Mouse (Mus musculus): ENCODE results near the gene Rpl23.

GRCm38 (mm10) chr11:97813085-97813484, 30.8 kb upstream of the Rpl23 start:
- TF ChIP-seq CTCF (IDR thresholded peaks at IDR 0.05; ENCODE audit: borderline replicate concordance, insufficient read depth, low read length) (no peak), POLR2A (IDR thresholded peaks at IDR 0.05; ENCODE audit: low read depth, low read length) (no peak)

Measured in embryonic fibroblast, embryonic 13.5 days (primary cell).